Mouse (Mus musculus): ENCODE data around the gene Rcor1. TPM values are rescaled to one million over a fixed set of nuclear protein-coding genes. Genes with fewer than 3 reads are reported as not detected.

Rcor1 gene
- polyA plus RNA-seq, 1 experiment: 14.4 TPM

DNA sequence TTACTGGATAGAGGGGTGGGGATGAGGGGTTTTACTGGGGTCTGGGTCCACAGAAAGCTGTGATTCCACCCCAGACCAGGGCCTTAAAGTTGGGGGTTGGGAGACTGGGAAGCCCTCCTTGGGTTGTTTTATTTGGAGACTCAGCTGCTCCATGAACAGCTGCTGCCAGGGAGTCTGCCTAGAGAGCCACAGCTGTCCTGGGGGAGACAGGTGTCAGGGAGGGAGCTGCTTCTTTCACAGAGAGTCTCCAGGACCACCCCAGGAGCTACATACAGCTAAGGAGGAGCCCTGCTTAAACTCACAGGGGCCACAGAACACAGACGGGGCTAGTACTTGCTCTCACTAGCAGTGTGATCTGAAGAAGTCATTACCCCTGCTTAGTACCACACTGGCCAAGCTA, 18.0 kb upstream of the Rcor1 start:
- no peak overlapping the region for H3K27ac ChIP-seq (ENCODE audit: control insufficient read depth, insufficient read depth, low read depth, low read length)
- H3K4me3 ChIP-seq (ENCODE audit: control insufficient read depth, low read depth, low read length): no peak overlapping the region

DNA sequence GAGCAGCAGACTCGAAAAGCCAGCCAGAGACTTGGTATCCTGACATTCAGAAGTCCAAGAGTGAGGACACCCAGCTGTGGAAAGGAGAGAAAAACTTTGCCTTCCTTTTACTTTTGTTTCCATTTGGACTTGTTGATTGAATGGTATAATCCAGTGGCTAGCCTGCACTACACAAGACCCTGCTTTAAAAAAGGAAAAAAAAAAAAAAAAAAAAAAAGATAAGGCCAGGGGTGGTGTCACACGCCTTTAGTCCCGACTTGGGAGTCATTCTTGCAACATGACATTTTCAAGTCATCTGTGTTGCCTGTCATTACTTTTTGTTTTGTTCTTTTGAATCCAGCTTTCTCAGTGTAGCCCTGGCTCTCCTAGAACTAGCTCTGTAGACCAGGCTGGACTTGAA, 17.6 kb upstream of the Rcor1 start:
- no peak overlapping the region for H3K27ac ChIP-seq (ENCODE audit: control insufficient read depth, insufficient read depth, low read depth, low read length)
- H3K4me1 ChIP-seq (ENCODE audit: control insufficient read depth, insufficient read depth, low read length): no peaks in the 10 kb centered on the region; the same call in 1 of the 2 replicates
- no peak for TF ChIP-seq POLR2A (IDR thresholded peaks at IDR 0.05; ENCODE audit: control insufficient read depth, low read depth, low read length)
- TF ChIP-seq CTCF (IDR thresholded peaks at IDR 0.05; ENCODE audit: control insufficient read depth, insufficient read depth, insufficient replicate concordance, low read depth, low read length): no peak
- H3K27me3 ChIP-seq (ENCODE audit: control insufficient read depth, insufficient read depth, low read length): no peaks in the 10 kb centered on the region
- no peaks in the 10 kb centered on the region for H3K36me3 ChIP-seq (ENCODE audit: control insufficient read depth, insufficient read depth, low read length)
- H3K4me3 ChIP-seq (ENCODE audit: control insufficient read depth, low read depth, low read length): no peak overlapping the region

More for the DNA sequence above, 18.0 kb upstream of the Rcor1 start:
- Histone ChIP-seq H3K4me1 (ENCODE audit: control insufficient read depth, insufficient read depth, low read length) (no peaks in the 10 kb centered on the region; the same call in 1 of the 2 replicates), H3K27me3 (ENCODE audit: control insufficient read depth, insufficient read depth, low read length) (no peaks in the 10 kb centered on the region), H3K36me3 (ENCODE audit: control insufficient read depth, insufficient read depth, low read length) (no peaks in the 10 kb centered on the region)
- TF ChIP-seq POLR2A (IDR thresholded peaks at IDR 0.05; ENCODE audit: control insufficient read depth, low read depth, low read length) (no peak), CTCF (IDR thresholded peaks at IDR 0.05; ENCODE audit: control insufficient read depth, insufficient read depth, insufficient replicate concordance, low read depth, low read length) (no peak)

DNA sequence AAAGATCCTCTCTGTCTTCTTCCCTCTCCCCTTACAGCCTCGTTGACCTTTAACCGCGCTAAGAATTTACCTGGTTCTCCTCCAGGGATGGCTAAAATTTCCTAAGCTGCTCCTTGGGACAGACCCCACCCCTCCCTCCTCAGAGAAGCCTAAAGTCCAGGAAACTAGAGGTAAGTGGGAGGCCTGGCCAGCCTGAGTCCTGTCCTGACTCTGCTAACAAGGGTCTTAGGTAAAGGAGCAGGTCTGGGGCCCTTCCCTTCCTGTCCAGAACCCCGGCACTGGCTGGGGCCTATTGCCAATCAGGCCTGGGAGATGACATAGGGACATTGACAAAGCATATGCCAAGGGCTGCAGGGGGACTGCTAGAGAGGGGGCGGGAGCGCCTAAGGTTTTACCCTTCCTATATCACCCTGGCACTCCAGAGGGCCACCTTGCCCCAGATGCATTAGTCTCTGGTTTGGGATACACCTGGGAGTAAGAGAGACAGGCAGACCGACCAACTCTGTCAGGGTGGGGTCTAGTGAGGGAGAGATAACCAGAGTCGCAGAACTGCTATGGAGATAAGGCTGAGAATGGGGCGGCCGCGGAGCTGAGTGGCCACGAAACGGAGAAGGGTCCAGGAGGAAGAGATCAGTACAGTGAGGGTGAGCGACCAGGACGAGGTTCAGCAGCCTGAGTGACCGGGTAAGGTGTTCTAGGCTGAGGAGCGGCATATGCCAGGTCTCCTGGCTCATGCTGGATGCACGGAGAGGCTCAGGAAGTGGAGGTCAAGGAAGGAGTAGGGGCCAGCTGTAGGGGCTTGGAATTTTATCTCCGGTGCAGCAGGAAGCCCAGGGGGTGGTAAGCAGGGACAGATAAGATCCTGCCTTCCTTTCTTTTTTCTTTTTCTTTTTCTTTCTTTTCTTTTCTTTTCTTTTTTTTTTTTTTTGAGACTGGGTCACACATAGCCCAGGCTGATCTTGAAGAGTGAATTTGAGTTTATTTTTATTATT, 10.7 kb upstream of the Rcor1 start:
- Histone ChIP-seq H3K27me3 (ENCODE audit: control insufficient read depth, insufficient read depth, low read length) (no peaks in the 10 kb centered on the region; the same call in 1 of the 2 replicates), H3K36me3 (ENCODE audit: control insufficient read depth, insufficient read depth, low read length) (no peaks in the 10 kb centered on the region), H3K4me3 (ENCODE audit: control insufficient read depth, low read depth, low read length) (no peak overlapping the region), H3K4me1 (ENCODE audit: control insufficient read depth, insufficient read depth, low read length) (no peaks in the 10 kb centered on the region), H3K27ac (ENCODE audit: control insufficient read depth, insufficient read depth, low read depth, low read length) (no peak overlapping the region)
- TF ChIP-seq CTCF (IDR thresholded peaks at IDR 0.05; ENCODE audit: control insufficient read depth, insufficient read depth, insufficient replicate concordance, low read depth, low read length) (no peak), POLR2A (IDR thresholded peaks at IDR 0.05; ENCODE audit: control insufficient read depth, low read depth, low read length) (no peak)

DNA sequence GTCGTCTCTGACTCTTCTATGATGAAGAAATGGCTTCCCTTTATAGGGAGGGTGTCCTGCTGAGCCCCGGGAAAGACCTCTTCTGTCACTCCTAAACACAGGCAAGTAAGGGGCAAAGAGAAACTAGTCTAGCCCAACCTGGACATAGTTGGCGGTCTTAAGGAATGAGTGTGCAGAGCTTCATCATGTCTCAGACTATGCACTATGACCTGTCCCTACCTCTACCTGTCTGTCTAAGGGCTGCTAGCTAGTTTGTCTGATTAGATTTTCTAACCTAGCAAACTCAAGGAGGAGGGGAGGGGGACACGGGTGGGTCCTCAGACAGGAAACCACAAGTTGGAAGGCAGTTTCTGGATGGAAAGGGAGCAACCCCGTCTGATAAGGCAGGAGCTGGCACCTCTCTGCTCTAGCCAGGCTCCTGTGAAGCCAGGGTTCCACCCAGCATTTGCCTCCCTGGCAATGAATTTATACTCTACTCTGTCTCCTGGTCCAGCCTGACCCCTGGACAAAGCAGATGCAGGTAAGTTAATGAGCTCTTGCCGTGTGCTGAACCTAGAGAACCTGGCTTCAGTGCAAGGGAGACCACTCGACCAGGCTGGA, 9.8 kb upstream of the Rcor1 start:
- no peak overlapping the region for H3K4me3 ChIP-seq (ENCODE audit: control insufficient read depth, low read depth, low read length)
- H3K36me3 ChIP-seq (ENCODE audit: control insufficient read depth, insufficient read depth, low read length): no peaks in the 10 kb centered on the region
- TF ChIP-seq CTCF (IDR thresholded peaks at IDR 0.05; ENCODE audit: control insufficient read depth, insufficient read depth, insufficient replicate concordance, low read depth, low read length): no peak
- no peak for TF ChIP-seq POLR2A (IDR thresholded peaks at IDR 0.05; ENCODE audit: control insufficient read depth, low read depth, low read length)
- H3K4me1 ChIP-seq (ENCODE audit: control insufficient read depth, insufficient read depth, low read length): no peaks in the 10 kb centered on the region
- no peak overlapping the region for H3K27ac ChIP-seq (ENCODE audit: control insufficient read depth, insufficient read depth, low read depth, low read length)
- no peaks in the 10 kb centered on the region; the same call in 1 of the 2 replicates for H3K27me3 ChIP-seq (ENCODE audit: control insufficient read depth, insufficient read depth, low read length)

DNA sequence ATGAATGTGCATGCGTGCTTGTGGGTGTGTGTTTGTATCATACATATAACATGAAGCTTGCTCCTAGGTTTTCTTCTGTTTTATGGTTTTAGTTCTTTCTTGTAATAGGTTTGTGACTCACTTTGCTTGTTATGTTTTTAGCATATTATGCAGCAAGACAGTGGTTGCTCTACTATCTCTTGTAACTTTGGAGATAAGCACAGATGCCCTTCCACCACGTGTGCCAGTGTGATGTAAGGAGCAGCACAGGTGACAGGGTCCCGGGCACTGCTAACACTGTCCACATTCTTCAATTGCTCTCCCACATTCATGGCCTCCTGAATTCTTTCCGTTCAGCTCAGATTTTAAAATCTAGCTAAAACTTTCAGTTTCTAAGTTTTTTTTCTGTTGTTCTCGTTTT, 6.3 kb upstream of the Rcor1 start:
- peaks cover 9% of the 10 kb centered on the region for H3K4me1 ChIP-seq (ENCODE audit: control insufficient read depth, insufficient read depth, low read length)
- H3K27me3 ChIP-seq (ENCODE audit: control insufficient read depth, insufficient read depth, low read length): no peaks in the 10 kb centered on the region; the same call in 1 of the 2 replicates

DNA sequence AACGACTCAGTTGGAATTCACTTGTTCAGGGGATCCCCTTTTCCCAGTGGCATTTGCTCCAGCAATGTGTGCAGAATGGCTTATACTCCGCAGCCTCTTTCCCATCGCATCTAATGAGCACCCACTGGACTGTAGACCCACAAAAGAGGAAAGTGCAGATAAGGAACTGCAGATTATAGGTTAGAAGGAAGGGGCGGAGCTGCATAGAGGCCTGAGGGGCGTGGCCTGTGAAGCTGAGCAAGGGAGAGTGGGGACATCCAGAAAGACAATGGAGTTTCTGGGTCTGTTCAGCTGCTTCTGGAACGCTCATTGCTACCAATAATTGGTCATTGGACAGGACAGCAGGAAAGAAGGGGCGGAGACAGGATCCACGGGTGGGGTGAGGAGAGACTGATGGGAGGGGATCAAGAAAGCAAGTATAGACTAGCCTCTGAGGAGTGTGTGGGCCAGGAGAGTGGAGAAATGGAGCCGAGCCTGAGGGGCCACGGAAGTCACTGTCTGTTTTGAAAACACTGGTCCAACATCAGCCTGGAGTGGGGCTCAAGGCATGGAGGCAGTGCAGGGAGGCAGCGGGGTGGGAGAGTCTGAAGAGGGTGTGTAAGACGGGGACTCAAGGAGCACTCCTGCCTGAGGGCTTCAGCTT, 3.8 kb upstream of the Rcor1 start:
- Histone ChIP-seq H3K27ac (ENCODE audit: control insufficient read depth, insufficient read depth, low read depth, low read length) (no peak overlapping the region), H3K27me3 (ENCODE audit: control insufficient read depth, insufficient read depth, low read length) (no peaks in the 10 kb centered on the region), H3K4me3 (ENCODE audit: control insufficient read depth, low read depth, low read length) (no peak overlapping the region), H3K36me3 (ENCODE audit: control insufficient read depth, insufficient read depth, low read length) (no peaks in the 10 kb centered on the region), H3K4me1 (ENCODE audit: control insufficient read depth, insufficient read depth, low read length) (peaks cover 12% of the 10 kb centered on the region)
- no peak for TF ChIP-seq POLR2A (IDR thresholded peaks at IDR 0.05; ENCODE audit: control insufficient read depth, low read depth, low read length)
- TF ChIP-seq CTCF (IDR thresholded peaks at IDR 0.05; ENCODE audit: control insufficient read depth, insufficient read depth, insufficient replicate concordance, low read depth, low read length): no peak

More for the DNA sequence above, 6.3 kb upstream of the Rcor1 start:
- TF ChIP-seq CTCF (IDR thresholded peaks at IDR 0.05; ENCODE audit: control insufficient read depth, insufficient read depth, insufficient replicate concordance, low read depth, low read length) (no peak), POLR2A (IDR thresholded peaks at IDR 0.05; ENCODE audit: control insufficient read depth, low read depth, low read length) (no peak)
- Histone ChIP-seq H3K4me3 (ENCODE audit: control insufficient read depth, low read depth, low read length) (no peak overlapping the region), H3K27ac (ENCODE audit: control insufficient read depth, insufficient read depth, low read depth, low read length) (no peak overlapping the region), H3K36me3 (ENCODE audit: control insufficient read depth, insufficient read depth, low read length) (no peaks in the 10 kb centered on the region)

Measured in testis, adult 2 months (tissue).